Mouse (Mus musculus): ENCODE measurements around the gene Agrp.

DNA sequence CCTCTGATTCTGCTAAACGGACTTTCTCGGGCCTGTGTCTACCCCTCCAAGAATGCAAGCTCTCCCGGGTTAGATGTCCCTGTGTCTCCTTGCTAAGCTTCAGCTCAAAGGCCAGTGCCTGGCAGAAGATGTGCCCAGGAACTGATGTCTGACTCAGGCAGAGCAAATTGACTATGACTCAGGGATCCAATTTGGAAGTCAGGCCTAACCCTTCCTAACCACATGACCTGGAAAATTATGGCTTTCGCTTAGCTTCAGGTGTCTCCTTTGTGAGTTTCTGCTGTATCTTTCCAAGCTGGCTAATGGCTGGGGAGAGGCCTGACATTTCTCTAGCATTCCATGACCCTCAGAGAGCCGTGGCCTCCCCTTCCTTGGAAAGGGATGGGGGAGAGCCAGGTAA is 35.9 kb downstream of the Agrp start:
- TF ChIP-seq CTCF (IDR thresholded peaks at IDR 0.05; ENCODE audit: insufficient read depth, low read length) (no peak), POLR2A (IDR thresholded peaks at IDR 0.05; ENCODE audit: borderline replicate concordance, extremely low read depth, low read depth, low read length) (no peak)

Measured in lung, adult 2 months (tissue).